Mouse (Mus musculus) liver, embryonic 11.5 days (tissue): ENCODE measurements around the gene Klf16. TPM values are rescaled to one million over a fixed set of nuclear protein-coding genes. Genes with fewer than 3 reads are reported as not detected.
A peak's percentile ranks its signal among the peaks of the same experiment; 100 is the strongest.

Experiments used
- ATAC-seq: fragments of 200-750 bp; cut with Nextera tagmentation; replicated peaks from 2 replicates; pipeline ENCODE4 v1.8.0; 2017; ENCODE audit warnings: moderate number of reproducible peaks, mild to moderate bottlenecking, moderate TSS enrichment, moderate library complexity; ENCODE audit not compliant: low FRiP score
- DNase-seq: peaks from one replicate; pipeline ENCODE4 v3.0.0-alpha.2; 2017; ENCODE audit warnings: low spot score
- H3K27ac ChIP-seq: fragments of 300-500 bp; sonication (generic); 2 replicates; pipeline ENCODE4 v1.5.1; 2014; ENCODE audit warnings: mild to moderate bottlenecking, low read depth, low read length, control low read depth
- H3K27me3 ChIP-seq: fragments of 300-500 bp; sonication (generic); replicated peaks from 2 replicates; pipeline ENCODE4 v1.6.1; 2014; ENCODE audit warnings: low read length, mixed read lengths; ENCODE audit not compliant: control insufficient read depth, insufficient read depth
- H3K36me3 ChIP-seq: fragments of 300-500 bp; sonication (generic); 2 replicates; pipeline ENCODE4 v1.6.1; 2014; ENCODE audit warnings: mild to moderate bottlenecking, low read length, moderate library complexity, mixed read lengths; ENCODE audit not compliant: control insufficient read depth, insufficient read depth
- H3K4me1 ChIP-seq: fragments of 300-500 bp; sonication (generic); replicated peaks from 2 replicates; pipeline ENCODE4 v1.6.1; 2014; ENCODE audit warnings: low read length, mixed read lengths; ENCODE audit not compliant: control insufficient read depth, insufficient read depth
- H3K4me2 ChIP-seq: fragments of 300-500 bp; sonication (generic); 2 replicates; pipeline ENCODE4 v1.6.1; 2014; ENCODE audit warnings: mild to moderate bottlenecking, control low read depth, moderate library complexity
- H3K4me3 ChIP-seq: fragments of 300-500 bp; sonication (generic); 2 replicates; pipeline ENCODE4 v1.5.1; 2014; ENCODE audit warnings: low read depth, low read length, control low read depth
- H3K9ac ChIP-seq: fragments of 300-500 bp; sonication (generic); 2 replicates; pipeline ENCODE4 v1.6.1; 2014; ENCODE audit warnings: low read depth, low read length, control low read depth
- H3K9me3 ChIP-seq: fragments of 300-500 bp; sonication (generic); 2 replicates; pipeline ENCODE4 v1.6.1; 2016; ENCODE audit warnings: low read length, inconsistent platforms, mixed read lengths; ENCODE audit not compliant: control insufficient read depth
- WGBS: fragments of 180-500 bp; shearing (Covaris S2); extraction: QIAGEN DNeasy Blood & Tissue Kit; methylation state at CpG from one replicate; pipeline ENCODE4 v1.1.7; 2014; 5-methylcytosine and 5-hydroxymethylcytosine counted together
- polyA plus RNA-seq: library from polyadenylated mRNA; unstranded; fragments of >200 nt; fragmentation: Nextera tagmentation; extraction: Ambion mirVana; gene quantifications from 2 replicates; pipeline ENCODE4 v1.2.1, GENCODE M21; 2014

Gene Klf16
- polyA plus RNA-seq, 1 experiment from 2014 or later, result 11.4 TPM

DNA sequence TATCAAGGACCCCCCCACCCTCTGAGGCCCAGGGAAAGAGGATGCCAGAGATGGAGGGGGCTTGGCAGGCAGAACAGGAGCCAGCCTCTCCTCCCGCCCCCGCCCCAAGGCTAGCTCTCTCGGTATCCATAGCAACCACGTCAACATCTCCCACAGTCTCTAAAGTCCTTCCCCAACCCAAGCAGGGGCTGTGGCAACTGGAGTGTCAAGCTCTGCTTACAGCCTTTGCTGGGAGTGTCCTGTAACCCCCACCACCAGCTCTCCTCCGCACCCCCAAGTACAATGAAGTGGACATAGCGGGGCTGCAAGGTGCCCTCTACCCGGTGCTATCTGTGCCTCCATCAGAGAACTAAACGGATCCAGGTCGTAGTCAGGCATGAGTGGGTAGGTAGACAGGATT, 3.2 kb downstream of the Klf16 start:
- peak overlapping the region; percentile 97 for H3K4me2 ChIP-seq
- H3K4me1 ChIP-seq, result peaks cover 71% of the 10 kb centered on the region
- no peak for DNase-seq
- ATAC-seq, result no peak
- H3K4me3 ChIP-seq, result no peak overlapping the region
- H3K9ac ChIP-seq, result peak overlapping the region; percentile 89
- peak overlapping the region; percentile 95 for H3K27ac ChIP-seq
- 61% methylated on average over 9 of the region's 9 CpGs for WGBS
- no peaks in the 10 kb centered on the region for H3K36me3 ChIP-seq
- H3K27me3 ChIP-seq, result no peaks in the 10 kb centered on the region
- H3K9me3 ChIP-seq, result no peaks in the 10 kb centered on the region

DNA sequence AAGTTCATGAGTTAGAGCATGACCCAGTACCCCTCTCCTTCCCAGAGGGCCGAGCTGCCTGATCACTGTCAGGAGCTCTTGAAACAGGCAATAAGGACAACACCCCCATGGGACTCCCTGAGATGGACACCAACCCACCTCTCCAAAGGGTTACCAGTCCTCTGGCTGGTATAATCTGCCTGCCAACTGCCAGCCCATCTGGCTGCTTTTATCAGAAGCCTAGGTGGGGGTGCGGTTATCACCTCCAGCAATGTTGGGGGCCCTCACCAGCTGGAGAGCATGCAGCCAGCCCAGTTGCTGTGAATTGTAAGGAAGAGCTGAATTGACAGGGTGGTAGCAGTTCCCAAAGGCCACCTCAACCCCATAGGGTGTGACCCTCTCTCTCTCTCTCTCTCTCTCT, 4.6 kb downstream of the Klf16 start:
- no peaks in the 10 kb centered on the region for H3K9me3 ChIP-seq
- no peaks in the 10 kb centered on the region for H3K27me3 ChIP-seq
- DNase-seq (peak; percentile 51), ATAC-seq (peak; percentile 52)
- 45% methylated on average over 2 of the region's 2 CpGs for WGBS
- peak overlapping the region; percentile 50 for H3K4me3 ChIP-seq
- H3K36me3 ChIP-seq, result peaks cover 6% of the 10 kb centered on the region
- peak overlapping the region; percentile 95 for H3K27ac ChIP-seq
- peaks cover 72% of the 10 kb centered on the region for H3K4me1 ChIP-seq
- H3K9ac ChIP-seq, result peak overlapping the region; percentile 69
- H3K4me2 ChIP-seq, result peak overlapping the region; percentile 97

DNA sequence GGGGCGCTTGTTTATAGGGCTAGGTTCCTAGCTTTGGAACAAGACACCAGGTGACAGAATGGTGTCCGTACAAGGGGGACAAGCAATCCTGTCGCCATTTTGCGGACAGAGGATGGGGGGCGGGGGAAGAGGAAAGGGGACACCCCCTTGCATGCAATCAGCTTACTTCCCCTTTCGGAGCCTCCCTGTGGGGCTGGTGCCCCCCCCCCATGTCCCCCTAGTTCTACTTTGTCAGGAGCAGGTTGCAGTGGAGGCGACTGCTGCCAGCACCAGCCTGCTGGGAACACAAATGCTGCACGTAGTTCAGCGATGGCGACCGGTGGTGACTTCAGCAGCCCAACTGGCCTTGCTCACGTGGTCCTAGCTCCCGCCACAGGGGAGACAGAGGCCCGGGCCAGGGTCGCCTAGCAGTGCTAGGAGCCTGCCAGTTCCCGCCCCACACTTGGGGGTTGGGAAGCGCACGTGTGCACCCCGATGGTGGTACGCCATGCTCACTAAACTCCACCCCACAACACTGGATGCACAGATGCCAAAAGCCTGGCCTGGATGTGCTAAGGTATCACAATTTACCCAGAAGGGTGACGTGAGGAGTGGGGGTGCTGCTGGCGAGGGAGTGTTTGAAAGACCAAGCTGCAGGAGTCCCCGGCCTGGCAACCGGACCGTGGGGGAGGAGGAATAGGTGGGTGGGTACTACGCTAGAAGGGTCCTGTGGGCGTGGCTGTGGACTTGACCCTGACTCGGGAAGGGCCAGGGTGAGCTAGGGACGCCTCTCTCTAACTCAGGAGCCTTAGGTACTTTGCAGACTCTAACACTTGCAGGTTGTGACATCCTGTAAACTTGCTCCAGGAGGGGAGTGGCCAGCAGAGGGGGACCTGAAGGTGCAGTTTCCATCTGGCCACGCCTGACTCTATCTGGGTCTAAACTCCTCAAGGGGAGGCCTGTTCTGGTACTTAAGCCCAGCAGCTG, 6.0 kb downstream of the Klf16 start:
- peak overlapping the region; percentile 95 for H3K27ac ChIP-seq
- ATAC-seq, result peak; percentile 61
- H3K9me3 ChIP-seq, result no peaks in the 10 kb centered on the region
- peaks cover 6% of the 10 kb centered on the region for H3K36me3 ChIP-seq
- H3K27me3 ChIP-seq, result no peaks in the 10 kb centered on the region
- DNase-seq, result no peak
- peaks cover 76% of the 10 kb centered on the region for H3K4me1 ChIP-seq
- WGBS, result 18% methylated on average over 30 of the region's 30 CpGs
- H3K4me2 ChIP-seq, result peak overlapping the region; percentile 97
- H3K9ac ChIP-seq, result peak overlapping the region; percentile 69
- H3K4me3 ChIP-seq, result peak overlapping the region; percentile 50

DNA sequence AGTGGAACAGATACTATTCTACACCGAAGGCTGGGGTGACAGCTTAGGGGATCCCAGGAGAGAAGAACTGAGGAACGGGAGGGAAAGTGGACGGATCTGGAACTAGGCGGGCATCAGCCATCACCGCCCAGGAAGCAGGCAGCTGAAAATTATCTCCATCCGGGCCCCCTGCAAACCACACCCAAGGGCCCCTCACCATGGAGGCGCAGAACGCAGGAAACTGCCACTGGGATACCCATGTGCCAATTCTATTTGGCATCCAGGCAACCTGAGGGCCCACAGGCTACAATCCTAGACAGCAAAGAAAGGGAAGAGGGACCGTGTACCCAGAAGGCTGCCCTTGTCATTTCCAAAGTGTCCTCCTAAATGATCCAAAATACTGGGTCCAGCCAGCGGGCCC, 6.7 kb downstream of the Klf16 start:
- peak overlapping the region; percentile 69 for H3K9ac ChIP-seq
- no peaks in the 10 kb centered on the region for H3K9me3 ChIP-seq
- H3K36me3 ChIP-seq, result peaks cover 6% of the 10 kb centered on the region
- DNase-seq, result no peak
- ATAC-seq, result no peak
- H3K4me1 ChIP-seq, result peaks cover 68% of the 10 kb centered on the region
- peak overlapping the region; percentile 50 for H3K4me3 ChIP-seq
- peak overlapping the region; percentile 97 for H3K4me2 ChIP-seq
- peak overlapping the region; percentile 95 for H3K27ac ChIP-seq
- WGBS, result 52% methylated on average over 10 of the region's 10 CpGs
- H3K27me3 ChIP-seq, result no peaks in the 10 kb centered on the region

DNA sequence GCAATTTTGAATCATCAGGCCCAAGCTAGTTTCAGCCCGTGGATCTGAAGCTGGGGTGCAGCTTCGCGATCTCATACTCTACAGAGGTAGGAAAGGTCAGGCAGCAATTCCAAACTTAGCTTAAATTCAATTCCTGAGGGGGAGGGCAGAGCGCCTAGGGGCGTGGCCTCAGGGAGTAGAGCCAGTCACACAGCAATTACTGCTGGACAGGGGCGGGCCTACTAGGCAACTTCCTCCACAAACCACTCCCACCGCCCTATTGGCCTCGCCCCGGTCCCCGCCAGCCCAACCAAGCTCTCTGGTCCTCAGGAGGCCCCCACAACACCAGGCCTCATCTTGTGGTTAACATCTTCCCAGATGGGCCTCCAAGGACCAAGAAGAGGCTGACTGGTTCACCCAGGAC, 7.5 kb downstream of the Klf16 start:
- Histone ChIP-seq H3K27me3 (no peaks in the 10 kb centered on the region), H3K9me3 (no peaks in the 10 kb centered on the region), H3K4me3 (peak overlapping the region; percentile 50), H3K4me2 (peak overlapping the region; percentile 97), H3K27ac (peak overlapping the region; percentile 95), H3K9ac (peak overlapping the region; percentile 69), H3K4me1 (peaks cover 61% of the 10 kb centered on the region), H3K36me3 (peaks cover 6% of the 10 kb centered on the region)
- ATAC-seq (peak; percentile 79), DNase-seq (peak; percentile 81)
- WGBS, result 11% methylated on average over 10 of the region's 10 CpGs

DNA sequence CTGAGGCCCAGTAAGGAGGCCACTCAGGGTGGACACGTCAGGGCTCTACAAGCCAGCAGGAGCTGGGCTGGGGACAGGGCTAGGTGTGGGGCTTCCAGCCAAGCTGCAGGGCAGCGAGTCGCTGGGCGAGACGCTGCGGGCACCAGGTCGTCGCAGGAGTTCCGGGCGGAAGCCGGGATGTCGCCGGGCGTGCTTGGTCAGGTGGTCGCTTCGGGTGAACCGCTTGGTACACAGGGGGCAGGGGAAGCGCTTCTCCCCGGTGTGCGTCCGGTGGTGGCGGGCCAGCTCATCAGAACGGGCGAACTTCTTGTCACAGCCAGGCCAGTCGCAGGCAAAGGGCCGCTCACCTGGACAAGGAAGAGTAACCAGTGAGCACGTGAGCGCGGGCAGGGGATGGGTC, 8.2 kb downstream of the Klf16 start:
- H3K4me1 ChIP-seq, result peaks cover 53% of the 10 kb centered on the region
- H3K36me3 ChIP-seq, result peaks cover 6% of the 10 kb centered on the region
- no peaks in the 10 kb centered on the region for H3K27me3 ChIP-seq
- WGBS, result 94% methylated on average over 29 of the region's 29 CpGs
- peak overlapping the region; percentile 97 for H3K4me2 ChIP-seq
- DNase-seq (no peak), ATAC-seq (no peak)
- H3K9me3 ChIP-seq, result no peaks in the 10 kb centered on the region
- H3K9ac ChIP-seq, result no peak overlapping the region
- peak overlapping the region; percentile 95; the same call in 1 of the 2 replicates for H3K27ac ChIP-seq
- no peak overlapping the region for H3K4me3 ChIP-seq

DNA sequence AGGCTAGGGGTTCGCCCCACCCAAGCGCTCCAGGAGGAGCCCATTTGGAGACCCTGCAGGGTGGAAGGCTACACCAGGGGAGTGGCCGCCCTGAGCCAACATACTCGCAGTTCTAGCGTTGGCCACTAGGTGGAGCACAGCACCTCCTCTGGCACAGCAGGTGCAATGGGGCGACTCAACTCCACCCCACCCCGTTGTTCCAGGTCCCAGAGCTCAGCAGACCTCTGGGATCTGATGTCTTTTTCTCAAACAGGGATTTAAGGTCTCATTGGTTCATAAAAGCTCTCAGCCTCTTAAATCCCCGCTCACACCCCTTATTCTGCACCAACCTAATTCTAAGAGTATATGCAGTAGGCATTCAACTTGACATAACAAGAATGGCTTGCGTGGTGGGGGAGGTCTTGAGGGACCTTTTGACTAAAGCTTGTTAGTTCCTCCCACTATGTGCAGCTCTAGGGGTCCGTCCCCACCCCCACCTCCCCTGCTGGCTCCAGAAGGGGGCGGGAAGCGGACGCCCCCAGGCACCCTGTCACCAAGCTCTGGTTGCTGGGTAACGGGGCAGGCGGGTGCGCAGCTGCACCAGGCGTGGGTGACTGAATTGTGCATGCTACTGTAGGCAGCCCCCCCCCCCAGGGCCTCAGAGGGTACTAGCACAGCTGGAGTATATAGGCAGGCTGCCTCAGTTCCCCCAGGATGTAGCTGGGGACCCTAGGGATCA, 10.6 kb downstream of the Klf16 start:
- ATAC-seq (peak; percentile 29; the same call in 1 of the 2 replicates), DNase-seq (peak; percentile 82)

DNA sequence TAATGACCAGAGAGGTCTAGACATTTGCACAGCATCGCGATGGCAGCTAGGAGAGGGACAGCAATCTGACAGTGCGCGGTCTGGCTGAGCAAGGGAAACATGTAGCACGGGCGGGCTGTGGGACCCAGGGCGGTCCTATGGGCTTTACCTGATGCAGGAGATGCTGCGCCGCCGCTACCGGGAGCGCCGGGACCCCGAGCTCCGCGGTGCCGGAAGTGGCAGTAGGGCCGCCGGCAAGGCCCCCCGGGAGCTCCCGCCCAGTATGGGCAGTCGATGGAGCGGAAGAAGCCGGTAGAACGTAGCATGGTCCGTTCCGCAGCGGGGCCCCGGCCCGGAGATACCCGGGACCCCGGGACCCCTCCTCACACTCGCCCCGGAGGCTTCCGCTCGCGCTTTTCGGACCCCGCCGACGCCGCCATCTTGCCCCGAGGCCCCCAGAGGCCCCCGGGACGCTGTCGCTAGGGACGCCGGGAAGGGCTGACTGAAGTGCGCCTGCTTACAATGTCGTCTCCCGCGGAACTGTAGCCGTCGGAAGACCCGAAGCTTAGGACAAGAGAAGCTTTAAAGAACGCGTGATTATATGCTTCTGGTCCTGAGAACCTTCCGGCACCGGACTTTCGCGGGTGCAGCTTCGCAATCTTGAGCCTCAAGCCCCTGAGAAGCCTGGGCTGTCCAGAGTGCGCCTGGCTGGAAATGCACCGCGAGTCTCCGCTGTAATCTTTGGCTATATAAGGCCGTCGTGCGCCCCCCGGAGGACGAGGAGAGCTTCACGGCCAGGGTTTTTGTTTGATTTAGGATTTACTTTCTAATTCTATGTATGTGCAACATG, 15.8 kb downstream of the Klf16 start, which contains the start of gene Rexo1:
Rexo1 (minus strand) TSS at position 445 of the 829 bp plus-strand sequence.
- ATAC-seq, result peak; percentile 79
- H3K9ac ChIP-seq, result peak within 1 kb of the TSS; percentile 95
- H3K36me3 ChIP-seq, result no peaks in the 10 kb centered on the region
- H3K9me3 ChIP-seq, result no peaks in the 10 kb centered on the region
- peak; percentile 95 for DNase-seq
- peak within 1 kb of the TSS; percentile 62 for H3K4me2 ChIP-seq
- peaks cover 32% of the 10 kb centered on the region for H3K4me1 ChIP-seq
- peak within 1 kb of the TSS; percentile 98 for H3K4me3 ChIP-seq
- no peaks in the 10 kb centered on the region for H3K27me3 ChIP-seq
- under 1% methylated on average over 72 of the region's 72 CpGs for WGBS
- H3K27ac ChIP-seq, result peak within 1 kb of the TSS; percentile 76

More for the DNA sequence above, 10.6 kb downstream of the Klf16 start:
- 36% methylated on average over 17 of the region's 17 CpGs for WGBS
- Histone ChIP-seq H3K36me3 (peaks cover 6% of the 10 kb centered on the region), H3K4me3 (no peak overlapping the region), H3K9ac (no peak overlapping the region), H3K4me2 (no peak overlapping the region), H3K27me3 (no peaks in the 10 kb centered on the region), H3K9me3 (no peaks in the 10 kb centered on the region), H3K4me1 (peaks cover 37% of the 10 kb centered on the region), H3K27ac (no peak overlapping the region)
